Mouse (Mus musculus): ENCODE results near the gene Fezf1.

DNA sequence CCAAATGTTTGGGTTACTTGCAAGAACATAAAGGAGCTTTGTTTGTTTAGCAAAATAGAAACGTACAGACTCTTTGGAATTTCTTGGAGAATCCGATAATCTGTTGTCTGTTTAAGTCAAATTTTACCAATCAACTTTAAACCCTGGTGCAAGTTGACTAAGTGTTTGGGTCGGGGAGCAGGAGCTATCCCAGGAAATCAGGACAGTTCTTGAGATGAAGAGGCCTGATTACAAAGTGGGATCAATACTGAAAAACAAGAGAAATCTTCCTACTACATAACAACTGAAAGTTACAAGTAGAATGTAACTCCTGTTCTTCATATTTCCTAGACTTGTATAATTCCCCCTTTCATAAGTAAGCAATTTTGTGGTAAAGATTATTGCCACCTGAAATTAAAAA, 3.3 kb upstream of the Fezf1 start:
- TF ChIP-seq MAFK (IDR thresholded peaks at IDR 0.05; ENCODE audit: insufficient replicate concordance, low read length) (no peak), POLR2A (IDR thresholded peaks at IDR 0.05; ENCODE audit: low read depth, low read length) (no peak), CTCF (conservative IDR thresholded peaks at IDR 0.05 in 1 of 2, IDR thresholded peaks at IDR 0.05 in 1 of 2; ENCODE audit: low read depth in 2 of 2, low read length in 2 of 2) (no peak), RAD21 (IDR thresholded peaks at IDR 0.05; ENCODE audit: low read depth, low read length) (no peak), HCFC1 (IDR thresholded peaks at IDR 0.05; ENCODE audit: low read depth, low read length) (no peak), MEF2A (IDR thresholded peaks at IDR 0.05; ENCODE audit: borderline replicate concordance, low read depth, low read length) (no peak), SMC3 (IDR thresholded peaks at IDR 0.05; ENCODE audit: low read depth, low read length) (no peak), RCOR1 (conservative IDR thresholded peaks at IDR 0.05; ENCODE audit: low read depth, low read length) (no peak), JUND (conservative IDR thresholded peaks at IDR 0.05; ENCODE audit: low read depth, low read length) (no peak), ZNF384 (IDR thresholded peaks at IDR 0.05; ENCODE audit: low read depth, low read length) (no peak), MYC (IDR thresholded peaks at IDR 0.05; ENCODE audit: low read depth, low read length) (no peak), TBP (conservative IDR thresholded peaks at IDR 0.05; ENCODE audit: low read depth, low read length) (no peak), GABPA (IDR thresholded peaks at IDR 0.05; ENCODE audit: insufficient replicate concordance, low read depth, low read length) (no peak)
